Mouse (Mus musculus): ENCODE data around the gene Muc1.

- TF ChIP-seq CTCF (IDR thresholded peaks at IDR 0.05; ENCODE audit: control insufficient read depth, insufficient read depth, low read length), result no peak
- no peak for TF ChIP-seq POLR2A (IDR thresholded peaks at IDR 0.05; ENCODE audit: borderline replicate concordance, control insufficient read depth, low read depth, low read length)
Measured at GRCm38 (mm10) chr3:89229276-89229675, 419 bp downstream of the Muc1 start.
